Mouse (Mus musculus) C2C12 (cell line): Measurements from ENCODE around the gene Slc25a36.

ENCODE experiments used
- CTCF ChIP-seq: IDR thresholded peaks from one replicate; pipeline ENCODE4 v1.5.1; 2011; ENCODE audit not compliant: control insufficient read depth, insufficient read depth, insufficient read length
- MYOG ChIP-seq: IDR thresholded peaks from one replicate; pipeline ENCODE4 v1.6.1; 2011; ENCODE audit not compliant: control insufficient read depth, insufficient read length; ENCODE audit errors: extremely low read depth

- TF ChIP-seq MYOG (no peak), CTCF (no peak)
Measured at GRCm38 (mm10) chr9:97121432-97121831, 10.5 kb upstream of the Slc25a36 start.
